ENCODE assay signal across 21 mouse cellular contexts in the genomic region with DNA sequence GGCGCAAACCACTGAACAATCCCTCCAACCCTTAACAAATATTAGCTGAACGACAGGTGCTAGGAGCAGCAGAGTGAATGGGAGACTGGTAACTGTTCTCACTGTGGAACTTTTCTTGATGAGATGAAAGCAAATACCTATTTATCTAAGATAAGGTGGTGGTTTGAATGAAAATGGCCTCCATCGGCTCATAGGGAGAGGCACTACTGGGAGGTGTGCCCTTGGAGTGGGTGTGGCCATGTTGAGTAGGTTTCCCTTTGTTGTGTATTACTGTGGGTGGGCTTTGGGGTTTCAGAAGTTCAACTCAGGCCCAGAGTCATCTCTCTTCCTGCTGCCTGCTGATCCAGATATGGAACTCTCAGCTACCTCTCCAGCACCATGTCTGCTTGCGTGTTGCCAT. TPM values are rescaled to one million over a fixed set of nuclear protein-coding genes. Genes with fewer than 3 reads are reported as not detected.
DNase-seq lines count a peak whose midpoint lies in the region; ATAC-seq lines count a peak whose summit lies in the region.
"Had no signal": no experiment of that assay in that cellular context is flagged by ENCODE, and none has a peak within 500 bp of the region (broad histone marks: within the 10 kb centered on the region; RNA-seq: fewer than 3 reads in every experiment).

No protein-coding gene starts in this region.

- H3K4me3 ChIP-seq in midbrain, embryonic 11.5 days (ENCODE audit: low read depth, low read length) = no peak overlapping the region
- H3K4me3 ChIP-seq in midbrain, embryonic 15.5 days = no peak overlapping the region
- no peak overlapping the region for H3K4me3 ChIP-seq in stomach, embryonic 14.5 days (ENCODE audit: low read depth, low read length)
- no peak overlapping the region for H3K4me3 ChIP-seq in forebrain, embryonic 12.5 days (replicated peaks)
- H3K4me3 ChIP-seq: embryonic facial prominence, embryonic 15.5 days; erythroblast, embryonic 14.5 days; forebrain, embryonic 10.5 days; heart, adult 2 months; heart, embryonic 12.5 days had no signal

- peak; percentile 47 for DNase-seq in midbrain, embryonic 11.5 days (ENCODE audit: low spot score, missing footprints)
- DNase-seq in R1 (ENCODE audit: low read depth, low spot score) = peak; percentile 84
- DNase-seq in testis, postnatal 14 days (ENCODE audit: low spot score) = no peak
- DNase-seq: adrenal gland, postnatal 25 days; cerebellum, adult 2 months; cerebellum, postnatal 10 days; embryo, embryonic 11 days; gastrocnemius, postnatal 10 days; heart, postnatal 36 days; kidney, adult 8-10 months had no signal

- no peak overlapping the region for H3K27ac ChIP-seq in midbrain, embryonic 11.5 days (ENCODE audit: low read depth, low read length)
- H3K27ac ChIP-seq in midbrain, embryonic 15.5 days = no peak overlapping the region
- H3K27ac ChIP-seq in stomach, embryonic 14.5 days (ENCODE audit: low read length) = no peak overlapping the region
- H3K27ac ChIP-seq in forebrain, embryonic 12.5 days = no peak overlapping the region
- H3K27ac ChIP-seq: embryonic facial prominence, embryonic 15.5 days; forebrain, embryonic 10.5 days had no signal

- no peaks in the 10 kb centered on the region for H3K9me3 ChIP-seq in midbrain, embryonic 11.5 days (ENCODE audit: control insufficient read depth, low read length)
- no peaks in the 10 kb centered on the region for H3K9me3 ChIP-seq in midbrain, embryonic 15.5 days
- no peaks in the 10 kb centered on the region for H3K9me3 ChIP-seq in stomach, embryonic 14.5 days (ENCODE audit: control insufficient read depth, low read depth, low read length)
- no peaks in the 10 kb centered on the region for H3K9me3 ChIP-seq in forebrain, embryonic 12.5 days
- H3K9me3 ChIP-seq: embryonic facial prominence, embryonic 15.5 days; forebrain, embryonic 10.5 days; heart, embryonic 12.5 days had no signal

- H3K36me3 ChIP-seq in midbrain, embryonic 11.5 days (ENCODE audit: control insufficient read depth, insufficient read depth, low read length) = no peaks in the 10 kb centered on the region
- no peaks in the 10 kb centered on the region for H3K36me3 ChIP-seq in midbrain, embryonic 15.5 days (replicated peaks)
- no peaks in the 10 kb centered on the region for H3K36me3 ChIP-seq in stomach, embryonic 14.5 days (ENCODE audit: control insufficient read depth, insufficient read depth, low read length)
- H3K36me3 ChIP-seq in forebrain, embryonic 12.5 days (replicated peaks) = no peaks in the 10 kb centered on the region
- H3K36me3 ChIP-seq: embryonic facial prominence, embryonic 15.5 days; forebrain, embryonic 10.5 days; heart, embryonic 12.5 days had no signal

- WGBS in midbrain, embryonic 11.5 days = 94% methylated on average over 4 of the region's 4 CpGs
- WGBS in midbrain, embryonic 15.5 days = 94% methylated on average over 4 of the region's 4 CpGs
- WGBS in stomach, embryonic 14.5 days = 70% methylated on average over 4 of the region's 4 CpGs
- WGBS in forebrain, embryonic 12.5 days = 92% methylated on average over 4 of the region's 4 CpGs

- ATAC-seq in midbrain, embryonic 11.5 days (ENCODE audit: low FRiP score) = no peak
- ATAC-seq in midbrain, embryonic 15.5 days (replicated peaks) = no peak
- peak; percentile 90 for ATAC-seq in stomach, embryonic 14.5 days (ENCODE audit: insufficient number of reproducible peaks, insufficient read depth, low FRiP score, low read depth)
- no peak for ATAC-seq in granulocyte monocyte progenitor cell, adult 5-6 weeks (replicated peaks; ENCODE audit: poor library complexity, severe bottlenecking)
- ATAC-seq in forebrain, embryonic 12.5 days (ENCODE audit: low FRiP score) = no peak
- ATAC-seq: forebrain, embryonic 16.5 days; inflammation-experienced regulatory T-cells, adult 6 months had no signal

- H3K27me3 ChIP-seq in midbrain, embryonic 11.5 days (ENCODE audit: control insufficient read depth, insufficient read depth, low read length) = no peaks in the 10 kb centered on the region
- H3K27me3 ChIP-seq in midbrain, embryonic 15.5 days (replicated peaks) = no peaks in the 10 kb centered on the region
- no peaks in the 10 kb centered on the region for H3K27me3 ChIP-seq in stomach, embryonic 14.5 days (ENCODE audit: control insufficient read depth, insufficient read depth, low read length)
- H3K27me3 ChIP-seq in forebrain, embryonic 12.5 days = no peaks in the 10 kb centered on the region
- H3K27me3 ChIP-seq: embryonic facial prominence, embryonic 15.5 days; heart, embryonic 12.5 days had no signal

- no peaks in the 10 kb centered on the region for H3K4me1 ChIP-seq in midbrain, embryonic 11.5 days (ENCODE audit: control insufficient read depth, insufficient read depth, low read length)
- H3K4me1 ChIP-seq in midbrain, embryonic 15.5 days = no peaks in the 10 kb centered on the region
- peaks cover 3% of the 10 kb centered on the region; the same call in 1 of the 2 replicates for H3K4me1 ChIP-seq in stomach, embryonic 14.5 days (ENCODE audit: control insufficient read depth, insufficient read depth, low read length)
- no peaks in the 10 kb centered on the region for H3K4me1 ChIP-seq in forebrain, embryonic 12.5 days
- H3K4me1 ChIP-seq: embryonic facial prominence, embryonic 15.5 days had no signal

- H3K4me2 ChIP-seq in midbrain, embryonic 11.5 days = no peak overlapping the region
- no peak overlapping the region for H3K4me2 ChIP-seq in midbrain, embryonic 15.5 days
- H3K4me2 ChIP-seq in stomach, embryonic 14.5 days (replicated peaks; ENCODE audit: low read depth, low read length) = no peak overlapping the region
- H3K4me2 ChIP-seq in forebrain, embryonic 12.5 days = no peak overlapping the region
- H3K4me2 ChIP-seq: embryonic facial prominence, embryonic 15.5 days; heart, embryonic 12.5 days had no signal

- H3K9ac ChIP-seq in midbrain, embryonic 11.5 days (ENCODE audit: low read length) = no peak overlapping the region
- H3K9ac ChIP-seq in midbrain, embryonic 15.5 days = no peak overlapping the region
- H3K9ac ChIP-seq in stomach, embryonic 14.5 days (replicated peaks; ENCODE audit: low read depth, low read length) = no peak overlapping the region
- H3K9ac ChIP-seq in forebrain, embryonic 12.5 days = no peak overlapping the region
- H3K9ac ChIP-seq: embryonic facial prominence, embryonic 15.5 days; heart, embryonic 12.5 days had no signal

RNA-seq across cellular contexts. Expression of a gene that starts 8.1 kb away (rescaled TPM):
- polyA plus RNA-seq in midbrain, embryonic 11.5 days (2014; fragmentation: Nextera tagmentation; extraction: Ambion mirVana) = 4.1 and 4.4 TPM in 2 replicates
- polyA plus RNA-seq in midbrain, embryonic 15.5 days (2015; fragmentation: Nextera tagmentation; extraction: Ambion mirVana) = 11.2 and 12.8 TPM in 2 replicates
- 6.7 and 7.5 TPM in 2 replicates for polyA plus RNA-seq in stomach, embryonic 14.5 days (2014; fragmentation: Nextera tagmentation; extraction: Ambion mirVana)
- 9.9 and 14.0 TPM in 2 replicates for total RNA-seq in granulocyte monocyte progenitor cell, adult 5-6 weeks (2014; fragmentation: Nextera tagmentation)
- total RNA-seq in granulocyte monocyte progenitor cell, adult 5-6 weeks (2017) = 16.8 and 17.7 TPM in 2 replicates
- polyA plus RNA-seq in forebrain, embryonic 12.5 days (2016; fragmentation: Nextera tagmentation; extraction: Ambion mirVana) = 4.1 and 4.4 TPM in 2 replicates

RNA-seq across cellular contexts. Expression of a gene that starts 37.2 kb away (rescaled TPM):
- polyA plus RNA-seq in midbrain, embryonic 11.5 days (2014; fragmentation: Nextera tagmentation; extraction: Ambion mirVana) = 113 and 121 TPM in 2 replicates
- 7.8 and 9.6 TPM in 2 replicates for polyA plus RNA-seq in midbrain, embryonic 15.5 days (2015; fragmentation: Nextera tagmentation; extraction: Ambion mirVana)
- 59.1 and 60.7 TPM in 2 replicates for polyA plus RNA-seq in stomach, embryonic 14.5 days (2014; fragmentation: Nextera tagmentation; extraction: Ambion mirVana)
- total RNA-seq in granulocyte monocyte progenitor cell, adult 5-6 weeks (2014; fragmentation: Nextera tagmentation) = 27.7 and 82.9 TPM in 2 replicates
- total RNA-seq in granulocyte monocyte progenitor cell, adult 5-6 weeks (2017) = 61.2 and 75.8 TPM in 2 replicates
- polyA plus RNA-seq in forebrain, embryonic 12.5 days (2016; fragmentation: Nextera tagmentation; extraction: Ambion mirVana) = 99.1 and 108 TPM in 2 replicates
